Mouse (Mus musculus) cortical plate, adult 2 months (tissue): ENCODE data around the gene Srp9. TPM values are rescaled to one million over a fixed set of nuclear protein-coding genes. Genes with fewer than 3 reads are reported as not detected.

Experiments
- H3K27ac ChIP-seq: fragments of 200-500 bp; 2 replicates; pipeline ENCODE4 v1.5.1; 2012; ENCODE audit warnings: low read length, control low read depth, inconsistent platforms; ENCODE audit not compliant: insufficient read depth
- H3K4me1 ChIP-seq: fragments of 200-500 bp; 2 replicates; pipeline ENCODE4 v1.6.1; 2011; ENCODE audit warnings: low read length; ENCODE audit not compliant: control insufficient read depth, insufficient read depth
- H3K4me3 ChIP-seq: fragments of 200-500 bp; 2 replicates; pipeline ENCODE4 v1.5.1; 2011; ENCODE audit warnings: mild to moderate bottlenecking, low read length, control low read depth; ENCODE audit not compliant: insufficient read depth
- CTCF ChIP-seq: fragments of 200-500 bp; IDR thresholded peaks from 2 replicates; pipeline ENCODE4 v1.5.1; 2011; ENCODE audit warnings: mild to moderate bottlenecking, control low read depth, low read length; ENCODE audit not compliant: insufficient read depth; ENCODE audit errors: extremely low read depth
- POLR2A ChIP-seq: fragments of 200-500 bp; IDR thresholded peaks from 2 replicates; pipeline ENCODE4 v1.6.1; 2011; ENCODE audit warnings: mild to moderate bottlenecking, low read length, control low read depth; ENCODE audit not compliant: insufficient read depth; ENCODE audit errors: extremely low read depth
- polyA plus RNA-seq: library from polyadenylated mRNA; depleted of rRNA; stranded (reverse); fragments of >200 nt; gene quantifications from 2 replicates; pipeline ENCODE4 v1.2.3, GENCODE M21; 2012

Srp9 gene
- polyA plus RNA-seq, 1 experiment, result 112 TPM

GRCm38 (mm10) chr1:182113587-182114500 is 10.7 kb upstream of the Srp9 start:
- Histone ChIP-seq H3K27ac (no peak overlapping the region), H3K4me1 (no peaks in the 10 kb centered on the region), H3K4me3 (no peak overlapping the region)
- TF ChIP-seq CTCF (no peak), POLR2A (no peak)

- Histone ChIP-seq H3K4me1 (no peaks in the 10 kb centered on the region), H3K4me3 (no peak overlapping the region), H3K27ac (no peak overlapping the region)
- peak; percentile 90 for TF ChIP-seq CTCF
- TF ChIP-seq POLR2A, result no peak
These were observed 9.3 kb upstream of the Srp9 start for GRCm38 (mm10) chr1:182115197-182115596.

GRCm38 (mm10) chr1:182115651-182116408 is 8.7 kb upstream of the Srp9 start:
- Histone ChIP-seq H3K4me3 (no peak overlapping the region), H3K4me1 (no peaks in the 10 kb centered on the region), H3K27ac (no peak overlapping the region)
- TF ChIP-seq CTCF (peak; percentile 50), POLR2A (no peak)

GRCm38 (mm10) chr1:182122413-182122812 is 2.1 kb upstream of the Srp9 start:
- Histone ChIP-seq H3K4me1 (peaks cover 5% of the 10 kb centered on the region), H3K4me3 (no peak overlapping the region), H3K27ac (no peak overlapping the region)
- TF ChIP-seq POLR2A, result no peak
- no peak for TF ChIP-seq CTCF

- H3K27ac ChIP-seq, result peak overlapping the region; percentile 36; the same call in 1 of the 2 replicates
- peak; percentile 72 for TF ChIP-seq POLR2A
- TF ChIP-seq CTCF, result no peak
- H3K4me3 ChIP-seq, result peak overlapping the region; percentile 59
- peaks cover 5% of the 10 kb centered on the region for H3K4me1 ChIP-seq
These were observed 409 bp downstream of the Srp9 start for GRCm38 (mm10) chr1:182124924-182125368.

GRCm38 (mm10) chr1:182130830-182131229 is 6.3 kb downstream of the Srp9 start:
- H3K27ac ChIP-seq, result no peak overlapping the region
- TF ChIP-seq POLR2A (no peak), CTCF (peak; percentile 63)
- peaks cover 2% of the 10 kb centered on the region for H3K4me1 ChIP-seq

GRCm38 (mm10) chr1:182137204-182138125 is 12.9 kb downstream of the Srp9 start:
- Histone ChIP-seq H3K27ac (no peak overlapping the region), H3K4me1 (no peaks in the 10 kb centered on the region), H3K4me3 (no peak overlapping the region)
- TF ChIP-seq POLR2A (no peak), CTCF (no peak)

More at GRCm38 (mm10) chr1:182130830-182131229, 6.3 kb downstream of the Srp9 start:
- H3K4me3 ChIP-seq, result no peak overlapping the region

- no peaks in the 10 kb centered on the region for H3K4me1 ChIP-seq
- no peak overlapping the region for H3K27ac ChIP-seq
- no peak overlapping the region for H3K4me3 ChIP-seq
- no peak for TF ChIP-seq POLR2A
- no peak for TF ChIP-seq CTCF
These were observed 13.6 kb downstream of the Srp9 start for GRCm38 (mm10) chr1:182138172-182138571.

- Histone ChIP-seq H3K4me3 (no peak overlapping the region), H3K4me1 (no peaks in the 10 kb centered on the region), H3K27ac (no peak overlapping the region)
- TF ChIP-seq POLR2A (no peak), CTCF (no peak)
These were observed 15.4 kb downstream of the Srp9 start for GRCm38 (mm10) chr1:182139937-182140336.
